Mouse (Mus musculus): ENCODE data around the gene Rplp0.

Rplp0 gene

DNA sequence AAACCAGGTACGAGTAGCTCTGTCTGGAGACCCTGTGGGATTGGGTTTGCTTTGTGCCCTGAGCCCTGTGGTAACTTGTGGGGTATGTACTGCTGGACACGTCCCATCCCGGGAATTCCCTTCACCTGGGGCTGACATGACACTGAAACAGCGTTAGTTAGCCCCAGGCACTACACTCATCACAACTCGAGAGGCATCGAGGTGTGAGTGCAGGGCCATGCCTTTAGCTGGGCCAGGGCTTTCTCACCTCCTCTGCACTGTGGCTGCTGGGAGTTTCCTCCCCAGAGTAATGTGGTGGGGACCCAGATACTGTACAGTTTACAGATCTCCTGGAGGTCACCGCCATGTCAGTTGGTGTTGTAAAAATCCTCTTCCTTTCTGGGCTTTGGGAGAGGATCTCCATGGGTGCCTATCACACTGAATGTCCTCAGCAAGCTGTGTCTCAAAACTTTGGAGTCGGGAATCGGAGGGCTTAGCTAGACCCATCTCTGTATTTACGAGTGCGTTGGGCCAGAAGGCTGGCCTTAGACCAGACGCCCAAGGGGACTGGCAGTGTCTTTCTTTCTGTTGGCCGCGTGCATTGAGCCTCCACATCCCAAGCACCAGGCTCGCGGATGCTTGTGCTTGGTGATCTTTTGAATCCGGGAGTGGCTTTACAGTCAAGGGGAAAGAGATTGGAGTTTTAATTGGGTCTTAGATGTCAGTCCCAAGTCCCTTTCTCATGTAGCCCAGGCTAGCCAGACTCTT, 32.6 kb upstream of the Rplp0 start:
- in situ Hi-C loops (cut with MboI, MseI), result no loop called here

DNA sequence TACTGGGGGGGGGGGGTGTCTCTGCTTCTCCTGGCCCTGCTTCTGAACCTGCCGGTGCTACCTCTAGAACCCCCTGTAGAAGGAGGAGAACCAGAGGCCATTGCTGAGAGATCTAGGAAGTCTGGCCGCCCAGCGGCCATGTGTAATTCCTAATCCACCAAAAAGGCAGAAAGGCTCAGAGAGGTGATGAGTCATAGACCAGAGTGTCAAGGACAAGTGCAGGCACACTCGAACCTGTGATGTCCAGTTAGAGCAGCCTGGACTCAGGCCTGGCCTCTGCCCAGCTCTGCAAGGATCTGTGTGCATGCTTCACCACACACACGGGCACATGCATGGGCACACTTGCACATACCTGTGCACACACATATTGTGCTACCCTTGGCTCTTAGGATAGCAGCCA, 31.1 kb upstream of the Rplp0 start:
- in situ Hi-C loops (cut with MboI, MseI), result no loop called here

GRCm38 (mm10) chr5:115529364-115529741, 29.9 kb upstream of the Rplp0 start:
- in situ Hi-C loops (cut with MboI, MseI), result no loop called here

- in situ Hi-C loops (cut with MboI, MseI), result no loop called here
Observed at GRCm38 (mm10) chr5:115529742-115530446, 29.4 kb upstream of the Rplp0 start.

GRCm38 (mm10) chr5:115530447-115530809, 28.8 kb upstream of the Rplp0 start:
- in situ Hi-C loops (cut with MboI, MseI), result no loop called here

- in situ Hi-C loops (cut with MboI, MseI), result no loop called here
Observed at GRCm38 (mm10) chr5:115531671-115532270, 27.5 kb upstream of the Rplp0 start.

DNA sequence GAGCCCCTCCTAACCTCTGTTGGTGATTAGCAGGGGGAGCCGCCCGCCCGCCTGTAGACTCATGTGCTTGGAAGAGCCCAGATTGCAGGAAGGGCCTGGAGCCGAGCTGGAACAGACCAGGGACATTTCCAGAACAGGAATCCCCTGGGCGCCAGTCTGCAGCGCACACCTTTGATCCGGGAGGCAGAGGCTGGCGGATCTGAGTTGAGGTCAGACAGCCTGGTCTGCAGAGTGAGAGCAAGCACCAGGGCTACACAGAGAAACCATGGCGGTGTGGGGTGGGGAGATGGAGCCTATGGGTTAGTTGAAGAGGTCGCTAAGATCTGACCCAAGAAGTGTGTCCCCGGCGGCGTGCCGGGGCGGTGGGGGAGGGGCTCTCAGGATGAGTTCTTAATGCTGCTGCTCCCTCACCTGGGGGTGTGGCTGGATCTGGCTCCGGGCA, 25.0 kb upstream of the Rplp0 start:
- in situ Hi-C loops (cut with MboI, MseI), result no loop called here

- in situ Hi-C loops (cut with MboI, MseI), result no loop called here
Observed at GRCm38 (mm10) chr5:115534856-115535255, 24.4 kb upstream of the Rplp0 start.

- in situ Hi-C loops (cut with MboI, MseI), result no loop called here
Observed at GRCm38 (mm10) chr5:115535635-115536034, 23.6 kb upstream of the Rplp0 start.

- in situ Hi-C loops (cut with MboI, MseI), result no loop called here
Observed at GRCm38 (mm10) chr5:115538017-115538692, 21.1 kb upstream of the Rplp0 start.

DNA sequence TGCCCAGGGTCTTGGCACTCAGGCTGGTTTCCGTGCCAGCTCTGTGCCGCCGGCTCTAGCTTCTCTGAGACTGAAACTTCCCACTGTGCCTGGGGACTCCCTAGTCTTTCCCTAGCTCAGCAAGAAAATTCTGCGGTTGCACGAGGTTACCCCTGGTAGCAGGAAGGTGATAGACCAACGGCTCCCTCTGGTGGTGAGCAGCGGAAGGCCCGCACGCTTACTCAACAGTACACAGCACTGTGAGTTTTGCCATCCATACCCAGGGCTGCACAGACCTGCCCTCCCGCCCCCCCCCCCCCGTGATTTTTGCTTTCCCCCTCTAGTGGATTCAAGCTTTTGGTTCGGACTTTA, 20.6 kb upstream of the Rplp0 start:
- in situ Hi-C loops (cut with MboI, MseI), result no loop called here

- in situ Hi-C loops (cut with MboI, MseI), result loop anchor here (5.0 kb wide), 1 partner anchor 41 kb away; no protein-coding TSS in a partner anchor
Observed at GRCm38 (mm10) chr5:115542635-115543384, 16.5 kb upstream of the Rplp0 start.

DNA sequence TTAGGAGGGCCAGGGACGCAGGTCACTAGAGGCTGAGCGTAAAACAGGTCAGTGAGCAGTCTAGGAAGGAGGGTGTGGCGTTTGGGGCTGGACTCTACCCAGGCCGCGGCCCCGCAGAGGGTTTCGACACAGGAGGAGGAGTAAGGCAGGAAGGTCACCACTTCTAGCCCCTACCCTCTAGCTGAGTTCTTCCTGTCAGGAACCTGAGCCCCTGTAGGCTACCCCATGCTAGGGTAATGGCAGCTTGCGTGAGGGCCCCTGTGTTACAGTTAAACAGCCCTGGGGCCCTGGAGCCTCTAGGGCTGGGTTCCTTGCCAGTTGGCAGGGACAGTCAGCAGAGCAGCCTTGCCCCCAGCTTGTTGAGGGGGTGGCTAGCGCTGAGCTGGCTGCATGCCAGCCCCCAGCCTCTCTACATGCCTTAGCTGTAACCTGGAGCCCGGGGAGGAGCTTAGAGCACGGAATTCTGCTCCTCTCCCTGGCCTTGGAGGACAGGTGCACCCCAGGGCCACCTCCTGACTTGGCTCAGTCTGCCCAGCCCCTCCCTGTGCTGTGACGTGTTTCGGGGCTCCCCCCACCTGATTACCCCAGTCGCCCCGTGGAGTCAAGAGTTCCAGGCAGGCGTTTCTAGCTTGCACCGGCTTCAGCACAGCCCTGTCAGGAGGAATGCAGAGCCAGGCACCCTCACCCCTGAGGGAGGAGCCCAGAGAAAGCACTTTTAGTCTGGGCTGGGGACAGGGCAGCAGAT, 15.6 kb upstream of the Rplp0 start:
- in situ Hi-C loops (cut with MboI, MseI), result loop anchor here (5.0 kb wide), 1 partner anchor 41 kb away; no protein-coding TSS in a partner anchor

DNA sequence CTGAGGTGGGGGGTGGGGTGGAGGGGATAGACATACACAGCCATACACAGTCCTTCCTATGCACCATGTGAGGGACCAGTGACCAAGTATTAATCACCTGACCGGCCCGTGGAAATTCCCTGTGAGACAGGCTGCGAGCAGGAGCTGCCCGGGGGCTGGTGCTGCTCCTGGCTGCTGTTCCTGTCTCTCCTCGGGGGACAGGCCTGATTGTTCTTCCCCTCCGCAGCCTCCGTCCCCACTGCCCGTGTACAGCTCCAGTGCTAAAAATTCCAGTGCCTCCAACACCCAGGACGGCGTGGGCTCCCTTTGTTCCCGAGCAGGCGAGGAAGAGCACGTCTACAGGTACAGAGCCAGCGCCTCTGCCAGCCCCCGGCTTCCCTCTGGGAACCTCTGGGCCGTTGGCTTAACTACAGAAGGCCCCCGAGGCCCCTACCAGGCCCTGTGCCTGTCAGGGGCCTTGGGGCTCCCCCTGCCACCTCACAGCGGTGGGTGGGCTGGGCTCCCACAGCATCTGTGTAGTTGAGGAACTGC, 14.5 kb upstream of the Rplp0 start:
- in situ Hi-C loops (cut with MboI, MseI), result loop anchor here (5.0 kb wide), 1 partner anchor 42 kb away; no protein-coding TSS in a partner anchor

DNA sequence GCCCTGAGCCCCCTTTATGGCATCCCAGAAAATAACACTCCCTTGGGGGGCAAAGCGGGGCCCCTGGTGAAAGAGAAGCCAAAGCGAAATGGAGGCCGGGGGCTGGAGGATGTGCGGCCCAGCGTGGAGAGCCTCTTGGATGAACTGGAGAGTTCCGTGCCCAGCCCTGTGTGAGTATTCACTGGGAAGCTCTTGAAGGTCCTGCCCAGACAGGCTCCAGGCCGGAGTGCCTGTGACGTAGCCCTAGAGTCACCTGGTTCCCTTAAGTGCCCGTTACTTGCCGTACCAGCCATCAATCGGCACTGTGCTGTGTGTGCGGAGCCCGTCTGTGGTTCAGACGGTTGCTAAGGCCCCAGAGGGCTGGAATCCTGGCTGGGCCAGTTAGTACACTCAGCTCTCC, 13.6 kb upstream of the Rplp0 start:
- in situ Hi-C loops (cut with MboI, MseI), result no loop called here

DNA sequence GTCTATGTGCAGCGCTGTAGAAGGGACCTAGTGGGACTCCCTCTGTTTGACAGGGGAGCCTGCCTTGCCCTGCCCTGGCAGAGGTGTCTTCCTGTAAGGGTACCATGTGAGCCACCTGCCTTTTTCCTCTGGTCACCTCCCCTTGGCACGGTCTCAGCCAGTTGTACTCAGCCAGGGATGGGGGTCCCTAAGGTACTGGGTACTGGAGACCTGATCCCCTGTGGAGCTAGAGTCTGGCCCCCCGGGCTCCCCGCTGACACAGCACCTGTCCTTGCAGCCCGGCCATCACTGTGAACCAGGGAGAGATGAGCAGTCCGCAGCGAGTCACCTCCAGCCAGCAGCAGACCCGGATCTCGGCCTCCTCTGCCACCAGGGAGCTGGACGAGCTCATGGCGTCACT, 12.7 kb upstream of the Rplp0 start:
- in situ Hi-C loops (cut with MboI, MseI), result no loop called here

- in situ Hi-C loops (cut with MboI, MseI), result no loop called here
Observed at GRCm38 (mm10) chr5:115547014-115547413, 12.3 kb upstream of the Rplp0 start.

GRCm38 (mm10) chr5:115547421-115547820, 11.8 kb upstream of the Rplp0 start:
- in situ Hi-C loops (cut with MboI, MseI), result no loop called here

- in situ Hi-C loops (cut with MboI, MseI), result no loop called here
Observed at GRCm38 (mm10) chr5:115548501-115549285, 10.6 kb upstream of the Rplp0 start.
